Mouse (Mus musculus) myocyte (in vitro differentiated cells): Measurements from ENCODE around the gene Cacna1s. TPM values are rescaled to one million over a fixed set of nuclear protein-coding genes. Genes with fewer than 3 reads are reported as not detected.
A peak's percentile ranks its signal among the peaks of the same experiment; 100 is the strongest.

ENCODE experiments used
- H3K27me3 ChIP-seq: one replicate; pipeline ENCODE4 v1.6.1; 2011; ENCODE audit not compliant: control insufficient read depth, insufficient read depth, insufficient read length
- H3K36me3 ChIP-seq: one replicate; pipeline ENCODE4 v1.6.1; 2011; ENCODE audit not compliant: control insufficient read depth, insufficient read depth
- H3K4me2 ChIP-seq: one replicate; pipeline ENCODE4 v1.6.1; 2011; ENCODE audit warnings: low read depth, control low read depth
- H3K4me3 ChIP-seq: one replicate; pipeline ENCODE4 v1.5.1; 2011; ENCODE audit warnings: mild to moderate bottlenecking, control low read depth, moderate library complexity
- H3K79me2 ChIP-seq: one replicate; pipeline ENCODE4 v1.6.1; 2011; ENCODE audit not compliant: control insufficient read depth, insufficient read depth
- H3ac ChIP-seq: one replicate; pipeline ENCODE4 v1.6.1; 2011; ENCODE audit not compliant: control insufficient read depth, insufficient read length
- CEBPB ChIP-seq: IDR thresholded peaks from 2 replicates; pipeline ENCODE4 v1.6.1; 2011; ENCODE audit warnings: mild to moderate bottlenecking, moderate library complexity; ENCODE audit not compliant: poor library complexity, insufficient read depth, severe bottlenecking
- E2F4 ChIP-seq: IDR thresholded peaks from one replicate; pipeline ENCODE4 v1.6.1; 2011; ENCODE audit warnings: mild to moderate bottlenecking, control low read depth, moderate library complexity; ENCODE audit not compliant: insufficient read depth
- MAX ChIP-seq: IDR thresholded peaks from one replicate; pipeline ENCODE4 v1.6.1; 2011; ENCODE audit warnings: low read depth, mild to moderate bottlenecking, control low read depth
- MYOD1 ChIP-seq, 3 experiments: IDR thresholded peaks; one replicate each; pipeline ENCODE4 v1.6.1; 2011; ENCODE audit warnings: control low read depth in 2 of 3, low read depth in 2 of 3, mild to moderate bottlenecking in 2 of 3, moderate library complexity in 1 of 3; ENCODE audit not compliant: insufficient read length in 2 of 3, control insufficient read depth in 1 of 3
- MYOG ChIP-seq, 3 experiments: IDR thresholded peaks; one replicate each; pipeline ENCODE4 v1.6.1; 2011; ENCODE audit warnings: control low read depth in 2 of 3, low read depth in 2 of 3, mild to moderate bottlenecking in 2 of 3; ENCODE audit not compliant: insufficient read length in 2 of 3, control insufficient read depth in 1 of 3, insufficient read depth in 1 of 3
- POLR2A ChIP-seq: IDR thresholded peaks from one replicate; pipeline ENCODE4 v1.6.1; 2011; ENCODE audit warnings: low read depth, mild to moderate bottlenecking, control low read depth, moderate library complexity; ENCODE audit not compliant: insufficient read length
- POLR2AphosphoS2 ChIP-seq: IDR thresholded peaks from one replicate; pipeline ENCODE4 v1.6.1; 2011; ENCODE audit warnings: low read depth, control low read depth; ENCODE audit not compliant: insufficient read length
- REST ChIP-seq: IDR thresholded peaks from one replicate; pipeline ENCODE4 v1.6.1; 2011; ENCODE audit warnings: mild to moderate bottlenecking, control low read depth, moderate library complexity; ENCODE audit not compliant: insufficient read depth, insufficient read length
- SRF ChIP-seq: IDR thresholded peaks from one replicate; pipeline ENCODE4 v1.6.1; 2011; ENCODE audit warnings: low read depth; ENCODE audit not compliant: control insufficient read depth, insufficient read length
- TCF12 ChIP-seq: IDR thresholded peaks from one replicate; pipeline ENCODE4 v1.6.1; 2011; ENCODE audit warnings: mild to moderate bottlenecking, control low read depth; ENCODE audit not compliant: poor library complexity, insufficient read depth, severe bottlenecking
- TCF3 ChIP-seq: IDR thresholded peaks from one replicate; pipeline ENCODE4 v1.6.1; 2011; ENCODE audit warnings: low read depth, control low read depth; ENCODE audit not compliant: insufficient read length
- USF1 ChIP-seq: IDR thresholded peaks from one replicate; pipeline ENCODE4 v1.6.1; 2011; ENCODE audit warnings: low read depth, mild to moderate bottlenecking, control low read depth, moderate library complexity
- polyA plus RNA-seq: library from polyadenylated mRNA; unstranded; fragments of >200 nt; fragmentation: generic; extraction: Trizol; gene quantifications from one replicate; pipeline ENCODE4 v1.2.1, GENCODE M21; 2012; ENCODE audit warnings: missing spikeins

The Cacna1s gene
- polyA plus RNA-seq, 1 experiment: 177 TPM

- Histone ChIP-seq H3K79me2 (no peaks in the 10 kb centered on the region), H3K4me2 (no peak overlapping the region), H3K4me3 (no peak overlapping the region), H3K36me3 (no peaks in the 10 kb centered on the region), H3K27me3 (no peaks in the 10 kb centered on the region), H3ac (no peak overlapping the region)
- TF ChIP-seq TCF12 (no peak), MYOG (IDR thresholded peaks at IDR 0.05; ENCODE audit: control insufficient read depth in 1 of 3, insufficient read depth in 1 of 3, insufficient read length in 2 of 3, low read depth in 2 of 3) (no peak), POLR2AphosphoS2 (no peak), REST (no peak), E2F4 (no peak), SRF (no peak), POLR2A (no peak), TCF3 (no peak), MAX (no peak), MYOD1 (IDR thresholded peaks at IDR 0.05; ENCODE audit: control insufficient read depth in 1 of 3, insufficient read length in 2 of 3, low read depth in 2 of 3) (no peak), CEBPB (no peak), USF1 (no peak)
Observed at GRCm38 (mm10) chr1:136058594-136058993, 6.0 kb downstream of the Cacna1s start.

GRCm38 (mm10) chr1:136061041-136061789 is 8.7 kb downstream of the Cacna1s start:
- no peaks in the 10 kb centered on the region for H3K79me2 ChIP-seq
- H3K4me2 ChIP-seq: peak overlapping the region; percentile 27
- TF ChIP-seq TCF12 (peak; percentile 3), MAX (no peak), MYOG (IDR thresholded peaks at IDR 0.05; ENCODE audit: control insufficient read depth in 1 of 3, insufficient read depth in 1 of 3, insufficient read length in 2 of 3, low read depth in 2 of 3) (peak in 1 of 3 experiments; percentile 15)
- no peak overlapping the region for H3K4me3 ChIP-seq
- H3K36me3 ChIP-seq: no peaks in the 10 kb centered on the region
- H3ac ChIP-seq: no peak overlapping the region
- H3K27me3 ChIP-seq: no peaks in the 10 kb centered on the region

- Histone ChIP-seq H3K36me3 (no peaks in the 10 kb centered on the region), H3K79me2 (no peaks in the 10 kb centered on the region), H3ac (no peak overlapping the region), H3K27me3 (no peaks in the 10 kb centered on the region), H3K4me3 (no peak overlapping the region), H3K4me2 (no peak overlapping the region)
- TF ChIP-seq REST (no peak), E2F4 (no peak), MYOD1 (IDR thresholded peaks at IDR 0.05; ENCODE audit: control insufficient read depth in 1 of 3, insufficient read length in 2 of 3, low read depth in 2 of 3) (no peak), TCF3 (no peak), CEBPB (no peak), USF1 (no peak), MAX (no peak), SRF (no peak), POLR2AphosphoS2 (no peak), POLR2A (no peak), TCF12 (no peak), MYOG (IDR thresholded peaks at IDR 0.05; ENCODE audit: control insufficient read depth in 1 of 3, insufficient read depth in 1 of 3, insufficient read length in 2 of 3, low read depth in 2 of 3) (no peak)
Observed at GRCm38 (mm10) chr1:136061790-136062141, 9.2 kb downstream of the Cacna1s start.

GRCm38 (mm10) chr1:136063991-136064390 is 11.4 kb downstream of the Cacna1s start:
- Histone ChIP-seq H3K27me3 (no peaks in the 10 kb centered on the region), H3K4me3 (no peak overlapping the region), H3ac (no peak overlapping the region), H3K36me3 (no peaks in the 10 kb centered on the region), H3K4me2 (no peak overlapping the region), H3K79me2 (no peaks in the 10 kb centered on the region)
- TF ChIP-seq SRF (no peak), USF1 (no peak), TCF3 (no peak), MYOD1 (IDR thresholded peaks at IDR 0.05; ENCODE audit: control insufficient read depth in 1 of 3, insufficient read length in 2 of 3, low read depth in 2 of 3) (no peak), MAX (no peak), E2F4 (no peak), POLR2A (no peak), MYOG (IDR thresholded peaks at IDR 0.05; ENCODE audit: control insufficient read depth in 1 of 3, insufficient read depth in 1 of 3, insufficient read length in 2 of 3, low read depth in 2 of 3) (no peak), CEBPB (no peak), POLR2AphosphoS2 (no peak), REST (no peak), TCF12 (no peak)

- TF ChIP-seq MYOG (IDR thresholded peaks at IDR 0.05; ENCODE audit: control insufficient read depth in 1 of 3, insufficient read depth in 1 of 3, insufficient read length in 2 of 3, low read depth in 2 of 3): peak; percentile 64 to 92 (median 76)
- TF ChIP-seq E2F4: no peak
- peak; percentile 85 for TF ChIP-seq TCF3
- TF ChIP-seq TCF12: peak; percentile 89
- peak; percentile 99 to 100 (median 100) for TF ChIP-seq MYOD1 (IDR thresholded peaks at IDR 0.05; ENCODE audit: control insufficient read depth in 1 of 3, insufficient read length in 2 of 3, low read depth in 2 of 3)
- TF ChIP-seq REST: no peak
- TF ChIP-seq POLR2AphosphoS2: no peak
- no peak for TF ChIP-seq MAX
- Histone ChIP-seq H3ac (no peak overlapping the region), H3K36me3 (peaks cover 4% of the 10 kb centered on the region), H3K79me2 (no peaks in the 10 kb centered on the region), H3K4me2 (peak overlapping the region; percentile 67), H3K4me3 (no peak overlapping the region), H3K27me3 (no peaks in the 10 kb centered on the region)
Observed at GRCm38 (mm10) chr1:136066621-136067020, 14.1 kb downstream of the Cacna1s start.
